Mouse (Mus musculus): Measurements from ENCODE around the gene Tff1. TPM values are rescaled to one million over a fixed set of nuclear protein-coding genes. Genes with fewer than 3 reads are reported as not detected.

Tff1 gene
- polyA plus RNA-seq, 1 experiment from 2014 or later = not detected

Other genes starting within 250 kb of the Tff1 start
- 0.12 and 0.14 TPM in 2 replicates for gene Umodl1, start 210.6 kb downstream of the Tff1 start, polyA plus RNA-seq (2015; fragmentation: Nextera tagmentation; extraction: Ambion mirVana)
- gene Abcg1, start 107.6 kb downstream of the Tff1 start, polyA plus RNA-seq (2015; fragmentation: Nextera tagmentation; extraction: Ambion mirVana) = 6.1 and 6.2 TPM in 2 replicates
- 4.7 and 6.0 TPM in 2 replicates for gene Tff3, start 35.6 kb downstream of the Tff1 start, polyA plus RNA-seq (2015; fragmentation: Nextera tagmentation; extraction: Ambion mirVana)
- gene Tff2, start 21.0 kb downstream of the Tff1 start, polyA plus RNA-seq (2015; fragmentation: Nextera tagmentation; extraction: Ambion mirVana) = not detected in 2 replicates
- gene Tmprss3, start 33.7 kb upstream of the Tff1 start, polyA plus RNA-seq (2015; fragmentation: Nextera tagmentation; extraction: Ambion mirVana) = 0.12 and 0.16 TPM in 2 replicates
- gene Ubash3a, start 42.6 kb upstream of the Tff1 start, polyA plus RNA-seq (2015; fragmentation: Nextera tagmentation; extraction: Ambion mirVana) = 18.8 and 19.9 TPM in 2 replicates
- 0.19 and 0.20 TPM in 2 replicates for gene Rsph1, start 112.1 kb upstream of the Tff1 start, polyA plus RNA-seq (2015; fragmentation: Nextera tagmentation; extraction: Ambion mirVana)
- 2.9 and 3.9 TPM in 2 replicates for gene Slc37a1, start 121.5 kb upstream of the Tff1 start, polyA plus RNA-seq (2015; fragmentation: Nextera tagmentation; extraction: Ambion mirVana)
- gene Pde9a, start 220.9 kb upstream of the Tff1 start, polyA plus RNA-seq (2015; fragmentation: Nextera tagmentation; extraction: Ambion mirVana) = 3.9 and 5.1 TPM in 2 replicates